Mouse (Mus musculus): ENCODE data around the gene Scarb1. TPM values are rescaled to one million over a fixed set of nuclear protein-coding genes. Genes with fewer than 3 reads are reported as not detected.
A peak's percentile ranks its signal among the peaks of the same experiment; 100 is the strongest.

Scarb1 gene
- polyA plus RNA-seq, 1 experiment from 2014 or later: 17.6 TPM

DNA sequence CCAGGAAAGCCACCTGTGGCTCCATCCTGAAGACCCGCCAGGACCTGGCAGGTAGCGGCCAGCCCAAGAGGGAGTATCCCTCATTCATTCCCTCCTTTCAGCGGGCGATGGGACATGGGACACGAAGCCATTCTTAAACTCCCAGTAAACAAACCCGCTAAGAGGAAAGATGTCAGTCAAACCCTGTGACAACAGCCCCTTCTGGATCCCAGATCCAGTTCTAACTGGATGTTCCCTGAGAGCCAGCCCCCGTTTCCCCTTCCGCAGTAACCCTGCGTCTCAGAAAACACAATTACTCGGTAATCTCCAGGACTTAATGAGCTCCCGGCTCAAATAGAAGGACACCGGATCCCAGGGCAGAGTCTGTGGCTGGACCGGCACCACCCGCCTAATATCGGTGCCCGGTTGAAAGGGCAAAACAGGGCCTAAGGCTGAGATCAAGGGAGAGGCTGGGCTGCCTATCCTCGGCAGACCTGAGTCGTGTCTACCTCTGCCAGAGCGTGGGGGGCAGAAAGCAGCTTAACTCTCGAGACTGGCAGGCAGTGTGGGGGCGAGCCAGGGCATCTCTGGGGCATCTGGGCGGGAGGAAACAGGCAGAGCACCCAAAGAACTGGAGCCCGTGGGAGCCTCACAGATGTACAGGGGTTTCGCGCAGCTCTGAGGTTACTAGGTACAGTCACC, 903 bp downstream of the Scarb1 start:
- Histone ChIP-seq H3K4me3 (ENCODE audit: low read depth, low read length) (peak overlapping the region; percentile 47), H3K9me3 (replicated peaks; ENCODE audit: control insufficient read depth, low read length) (no peaks in the 10 kb centered on the region), H3K4me2 (ENCODE audit: low read length) (peak overlapping the region; percentile 75), H3K36me3 (ENCODE audit: control insufficient read depth, insufficient read depth, low read length) (no peaks in the 10 kb centered on the region), H3K27ac (ENCODE audit: low read depth, low read length) (no peak overlapping the region), H3K27me3 (replicated peaks; ENCODE audit: control insufficient read depth, insufficient read depth, low read length) (no peaks in the 10 kb centered on the region), H3K9ac (ENCODE audit: low read length) (peak overlapping the region; percentile 71), H3K4me1 (ENCODE audit: control insufficient read depth, insufficient read depth, low read length) (peaks cover 10% of the 10 kb centered on the region)
- peak; percentile 45 for DNase-seq (ENCODE audit: low spot score)
- 0 out of 2 replicates have a peak, but pooled peaks have one; percentile 6 for ATAC-seq
- WGBS: 2% methylated on average over 25 of the region's 25 CpGs

DNA sequence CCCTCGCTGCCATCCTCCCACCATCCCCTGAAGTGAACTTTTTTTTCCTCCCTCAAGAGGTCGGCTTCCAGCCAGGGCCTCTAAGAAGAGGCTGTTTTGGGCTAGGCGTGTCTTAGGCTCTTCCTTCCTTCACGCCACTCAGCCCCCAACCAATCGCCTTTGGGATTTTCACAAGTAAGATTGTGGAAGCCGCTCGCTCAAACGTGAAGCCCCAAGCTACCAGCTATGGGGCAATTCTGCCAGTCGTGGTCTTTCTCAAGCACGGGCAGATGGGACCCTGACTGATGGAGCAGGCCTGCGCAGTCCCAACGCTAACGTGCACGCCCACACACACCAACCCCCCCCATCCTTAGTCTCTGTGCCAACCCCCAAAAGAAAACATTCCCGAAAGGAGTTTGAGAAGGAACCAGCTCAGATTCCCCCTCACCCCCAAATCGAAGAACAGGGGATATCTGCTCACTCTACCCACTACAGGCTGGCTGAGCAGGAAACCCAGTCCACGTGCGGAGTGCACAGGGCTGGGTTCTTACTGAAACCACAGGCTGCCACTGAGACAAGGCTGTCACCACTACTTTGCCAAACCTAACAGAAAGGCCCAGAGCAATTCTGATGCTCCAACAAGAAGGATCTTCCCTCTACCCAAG, 1.7 kb downstream of the Scarb1 start:
- H3K27ac ChIP-seq (ENCODE audit: low read depth, low read length): no peak overlapping the region
- WGBS: 6% methylated on average over 18 of the region's 18 CpGs

GRCm38 (mm10) chr5:125337526-125337925, 3.4 kb downstream of the Scarb1 start:
- DNase-seq (ENCODE audit: low spot score) (no peak), ATAC-seq (no peak)
- no peak overlapping the region for H3K4me2 ChIP-seq (ENCODE audit: low read length)
- no peaks in the 10 kb centered on the region for H3K36me3 ChIP-seq (ENCODE audit: control insufficient read depth, insufficient read depth, low read length)
- H3K4me3 ChIP-seq (ENCODE audit: low read depth, low read length): no peak overlapping the region
- WGBS: 55% methylated on average over 7 of the region's 7 CpGs
- no peaks in the 10 kb centered on the region for H3K27me3 ChIP-seq (replicated peaks; ENCODE audit: control insufficient read depth, insufficient read depth, low read length)
- H3K9me3 ChIP-seq (replicated peaks; ENCODE audit: control insufficient read depth, low read length): no peaks in the 10 kb centered on the region
- no peak overlapping the region for H3K9ac ChIP-seq (ENCODE audit: low read length)
- peaks cover 10% of the 10 kb centered on the region for H3K4me1 ChIP-seq (ENCODE audit: control insufficient read depth, insufficient read depth, low read length)
- no peak overlapping the region for H3K27ac ChIP-seq (ENCODE audit: low read depth, low read length)

More for the DNA sequence above, 1.7 kb downstream of the Scarb1 start:
- Histone ChIP-seq H3K4me2 (ENCODE audit: low read length) (peak overlapping the region; percentile 75), H3K36me3 (ENCODE audit: control insufficient read depth, insufficient read depth, low read length) (no peaks in the 10 kb centered on the region), H3K27me3 (replicated peaks; ENCODE audit: control insufficient read depth, insufficient read depth, low read length) (no peaks in the 10 kb centered on the region), H3K9me3 (replicated peaks; ENCODE audit: control insufficient read depth, low read length) (no peaks in the 10 kb centered on the region), H3K4me1 (ENCODE audit: control insufficient read depth, insufficient read depth, low read length) (peaks cover 10% of the 10 kb centered on the region), H3K4me3 (ENCODE audit: low read depth, low read length) (peak overlapping the region; percentile 47; the same call in 1 of the 2 replicates), H3K9ac (ENCODE audit: low read length) (no peak overlapping the region)
- DNase-seq (ENCODE audit: low spot score) (peak; percentile 68), ATAC-seq (no peak)

DNA sequence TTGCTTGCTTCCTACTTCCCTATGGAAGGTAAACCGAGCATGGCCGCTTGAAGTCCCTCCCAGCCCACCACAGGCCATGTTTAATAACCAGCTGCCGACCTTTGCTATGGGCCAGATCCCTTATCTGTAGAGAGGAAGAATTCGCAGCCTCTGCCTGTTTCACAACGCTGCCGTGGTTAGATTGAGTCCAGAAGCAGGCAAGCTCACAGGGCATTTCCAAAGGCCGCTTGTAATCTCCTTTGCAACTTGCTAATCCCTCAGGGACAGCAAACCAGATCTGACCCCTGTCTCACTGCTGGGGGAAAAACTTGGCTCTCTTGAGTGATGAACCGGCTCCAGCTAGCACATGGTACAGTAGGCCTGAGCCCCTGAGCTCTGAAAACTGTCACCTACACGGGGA, 3.9 kb downstream of the Scarb1 start:
- DNase-seq (ENCODE audit: low spot score) (no peak), ATAC-seq (no peak)
- Histone ChIP-seq H3K4me1 (ENCODE audit: control insufficient read depth, insufficient read depth, low read length) (peaks cover 10% of the 10 kb centered on the region), H3K4me2 (ENCODE audit: low read length) (no peak overlapping the region), H3K9ac (ENCODE audit: low read length) (no peak overlapping the region), H3K4me3 (ENCODE audit: low read depth, low read length) (no peak overlapping the region), H3K9me3 (replicated peaks; ENCODE audit: control insufficient read depth, low read length) (no peaks in the 10 kb centered on the region), H3K36me3 (ENCODE audit: control insufficient read depth, insufficient read depth, low read length) (no peaks in the 10 kb centered on the region), H3K27me3 (replicated peaks; ENCODE audit: control insufficient read depth, insufficient read depth, low read length) (no peaks in the 10 kb centered on the region), H3K27ac (ENCODE audit: low read depth, low read length) (no peak overlapping the region)
- 62% methylated on average over 9 of the region's 9 CpGs for WGBS

DNA sequence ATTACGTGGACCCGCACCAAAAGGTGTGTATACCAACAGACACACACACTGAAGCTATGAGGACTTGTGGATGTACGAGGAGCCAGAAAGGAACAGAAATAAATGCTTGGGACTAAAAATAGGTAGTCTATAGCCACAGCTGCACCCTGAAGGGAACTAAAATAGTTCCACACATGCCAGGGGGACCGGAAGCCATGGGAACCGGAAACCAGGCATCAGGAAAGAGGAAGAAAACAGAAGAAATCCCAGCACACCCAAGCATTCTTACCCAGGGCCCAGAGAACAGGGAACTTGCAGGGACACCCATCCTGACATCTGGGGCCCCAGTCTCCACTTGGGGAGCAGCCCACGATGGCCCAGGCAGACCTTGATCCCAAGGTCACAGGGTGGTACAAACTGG, 7.9 kb downstream of the Scarb1 start:
- Histone ChIP-seq H3K4me2 (ENCODE audit: low read length) (no peak overlapping the region), H3K4me1 (ENCODE audit: control insufficient read depth, insufficient read depth, low read length) (no peaks in the 10 kb centered on the region), H3K27me3 (replicated peaks; ENCODE audit: control insufficient read depth, insufficient read depth, low read length) (no peaks in the 10 kb centered on the region), H3K27ac (ENCODE audit: low read depth, low read length) (no peak overlapping the region), H3K9ac (ENCODE audit: low read length) (no peak overlapping the region), H3K4me3 (ENCODE audit: low read depth, low read length) (no peak overlapping the region), H3K9me3 (replicated peaks; ENCODE audit: control insufficient read depth, low read length) (no peaks in the 10 kb centered on the region), H3K36me3 (ENCODE audit: control insufficient read depth, insufficient read depth, low read length) (no peaks in the 10 kb centered on the region)
- no peak for ATAC-seq
- 85% methylated on average over 6 of the region's 6 CpGs for WGBS
- DNase-seq (ENCODE audit: low spot score): no peak

- no peaks in the 10 kb centered on the region for H3K9me3 ChIP-seq (replicated peaks; ENCODE audit: control insufficient read depth, low read length)
- WGBS: 79% methylated on average over 4 of the region's 4 CpGs
- ATAC-seq: no peak
Measured at GRCm38 (mm10) chr5:125332333-125332732, 8.6 kb downstream of the Scarb1 start.

GRCm38 (mm10) chr5:125331811-125332210, 9.1 kb downstream of the Scarb1 start:
- Histone ChIP-seq H3K9ac (ENCODE audit: low read length) (no peak overlapping the region), H3K9me3 (replicated peaks; ENCODE audit: control insufficient read depth, low read length) (no peaks in the 10 kb centered on the region), H3K4me1 (ENCODE audit: control insufficient read depth, insufficient read depth, low read length) (no peaks in the 10 kb centered on the region), H3K4me2 (ENCODE audit: low read length) (no peak overlapping the region), H3K4me3 (ENCODE audit: low read depth, low read length) (no peak overlapping the region), H3K27me3 (replicated peaks; ENCODE audit: control insufficient read depth, insufficient read depth, low read length) (no peaks in the 10 kb centered on the region), H3K27ac (ENCODE audit: low read depth, low read length) (no peak overlapping the region), H3K36me3 (ENCODE audit: control insufficient read depth, insufficient read depth, low read length) (no peaks in the 10 kb centered on the region)
- WGBS: 45% methylated on average over 3 of the region's 3 CpGs
- ATAC-seq (no peak), DNase-seq (ENCODE audit: low spot score) (no peak)

More at GRCm38 (mm10) chr5:125332333-125332732, 8.6 kb downstream of the Scarb1 start:
- Histone ChIP-seq H3K4me1 (ENCODE audit: control insufficient read depth, insufficient read depth, low read length) (no peaks in the 10 kb centered on the region), H3K9ac (ENCODE audit: low read length) (no peak overlapping the region), H3K27me3 (replicated peaks; ENCODE audit: control insufficient read depth, insufficient read depth, low read length) (no peaks in the 10 kb centered on the region), H3K4me3 (ENCODE audit: low read depth, low read length) (no peak overlapping the region), H3K27ac (ENCODE audit: low read depth, low read length) (no peak overlapping the region), H3K4me2 (ENCODE audit: low read length) (no peak overlapping the region), H3K36me3 (ENCODE audit: control insufficient read depth, insufficient read depth, low read length) (no peaks in the 10 kb centered on the region)
- no peak for DNase-seq (ENCODE audit: low spot score)

- DNase-seq (ENCODE audit: low spot score): no peak
- Histone ChIP-seq H3K36me3 (ENCODE audit: control insufficient read depth, insufficient read depth, low read length) (no peaks in the 10 kb centered on the region), H3K4me1 (ENCODE audit: control insufficient read depth, insufficient read depth, low read length) (no peaks in the 10 kb centered on the region), H3K9me3 (replicated peaks; ENCODE audit: control insufficient read depth, low read length) (no peaks in the 10 kb centered on the region), H3K4me2 (ENCODE audit: low read length) (no peak overlapping the region), H3K27ac (ENCODE audit: low read depth, low read length) (no peak overlapping the region), H3K4me3 (ENCODE audit: low read depth, low read length) (no peak overlapping the region), H3K27me3 (replicated peaks; ENCODE audit: control insufficient read depth, insufficient read depth, low read length) (no peaks in the 10 kb centered on the region), H3K9ac (ENCODE audit: low read length) (no peak overlapping the region)
- no peak for ATAC-seq
- 51% methylated on average over 3 of the region's 3 CpGs for WGBS
Measured at GRCm38 (mm10) chr5:125331094-125331493, 9.8 kb downstream of the Scarb1 start.

- H3K9ac ChIP-seq (ENCODE audit: low read length): no peak overlapping the region
- no peak overlapping the region for H3K27ac ChIP-seq (ENCODE audit: low read depth, low read length)
- DNase-seq (ENCODE audit: low spot score) (no peak), ATAC-seq (no peak)
- 81% methylated on average over 8 of the region's 8 CpGs for WGBS
- H3K36me3 ChIP-seq (ENCODE audit: control insufficient read depth, insufficient read depth, low read length): no peaks in the 10 kb centered on the region
- no peaks in the 10 kb centered on the region for H3K4me1 ChIP-seq (ENCODE audit: control insufficient read depth, insufficient read depth, low read length)
- no peaks in the 10 kb centered on the region for H3K9me3 ChIP-seq (replicated peaks; ENCODE audit: control insufficient read depth, low read length)
- no peak overlapping the region for H3K4me3 ChIP-seq (ENCODE audit: low read depth, low read length)
- no peak overlapping the region for H3K4me2 ChIP-seq (ENCODE audit: low read length)
- no peaks in the 10 kb centered on the region for H3K27me3 ChIP-seq (replicated peaks; ENCODE audit: control insufficient read depth, insufficient read depth, low read length)
Measured at GRCm38 (mm10) chr5:125330656-125331055, 10.2 kb downstream of the Scarb1 start.

Data from forebrain, embryonic 14.5 days (tissue).